Mouse (Mus musculus) limb, embryonic 15.5 days (tissue): ENCODE data around the gene Kcne3. TPM values are rescaled to one million over a fixed set of nuclear protein-coding genes. Genes with fewer than 3 reads are reported as not detected.
A peak's percentile ranks its signal among the peaks of the same experiment; 100 is the strongest.

ENCODE experiments used
- ATAC-seq: fragments of 200-750 bp; cut with Nextera tagmentation; 2 replicates; pipeline ENCODE4 v1.8.0; 2017; ENCODE audit warnings: low read depth, moderate TSS enrichment; ENCODE audit not compliant: insufficient number of reproducible peaks, low FRiP score, low TSS enrichment
- H3K27ac ChIP-seq: fragments of 300-500 bp; sonication (generic); 2 replicates; pipeline ENCODE4 v1.5.1; 2015; ENCODE audit warnings: moderate library complexity, mild to moderate bottlenecking, inconsistent platforms
- H3K27me3 ChIP-seq: fragments of 300-500 bp; sonication (generic); 2 replicates; pipeline ENCODE4 v1.6.1; 2015; ENCODE audit warnings: inconsistent platforms
- H3K36me3 ChIP-seq: fragments of 300-500 bp; sonication (generic); 2 replicates; pipeline ENCODE4 v1.6.1; 2015; ENCODE audit warnings: inconsistent platforms
- H3K4me1 ChIP-seq: fragments of 300-500 bp; sonication (generic); 2 replicates; pipeline ENCODE4 v1.6.1; 2015; ENCODE audit warnings: inconsistent platforms
- H3K4me2 ChIP-seq: fragments of 300-500 bp; sonication (generic); 2 replicates; pipeline ENCODE4 v1.6.1; 2015; ENCODE audit warnings: mild to moderate bottlenecking, inconsistent platforms
- H3K4me3 ChIP-seq: fragments of 300-500 bp; sonication (generic); 2 replicates; pipeline ENCODE4 v1.5.1; 2015; ENCODE audit warnings: mild to moderate bottlenecking, inconsistent platforms
- H3K9ac ChIP-seq: fragments of 300-500 bp; sonication (generic); 2 replicates; pipeline ENCODE4 v1.6.1; 2015; ENCODE audit warnings: inconsistent platforms
- H3K9me3 ChIP-seq: fragments of 300-500 bp; sonication (generic); 2 replicates; pipeline ENCODE4 v1.6.1; 2016; ENCODE audit warnings: inconsistent platforms
- WGBS: fragments of 180-500 bp; shearing (Covaris S2); methylation state at CpG from one replicate; pipeline ENCODE4 v1.1.7; 2015; 5-methylcytosine and 5-hydroxymethylcytosine counted together
- polyA plus RNA-seq: library from polyadenylated mRNA; unstranded; fragments of >200 nt; fragmentation: Nextera tagmentation; extraction: Ambion mirVana; gene quantifications from 2 replicates; pipeline ENCODE4 v1.2.1, GENCODE M21; 2015

Gene Kcne3
- polyA plus RNA-seq: 14.3 and 16.9 TPM in 2 replicates

DNA sequence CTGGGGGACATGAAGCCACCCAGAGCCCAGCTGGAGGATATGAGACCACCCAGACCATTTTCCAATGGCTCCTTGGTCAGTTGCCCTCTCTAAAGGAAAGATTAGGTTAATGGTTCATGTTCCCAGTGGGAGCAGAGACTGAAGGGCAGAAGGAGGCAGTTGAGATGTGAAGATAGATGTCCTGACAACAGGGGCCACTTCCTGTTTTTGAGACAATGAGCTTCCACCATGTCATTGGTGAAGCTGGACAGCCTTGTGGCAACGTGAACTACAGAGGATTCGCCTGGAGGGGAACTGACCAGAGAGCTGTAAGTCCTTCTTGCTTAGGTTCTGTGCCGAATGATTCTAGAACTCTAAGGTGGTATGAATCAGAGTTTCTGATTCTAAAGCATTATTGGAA is at the start of gene Kcne3:
Kcne3 (plus strand) TSS at position 234 of the 400 bp plus-strand sequence.
- Histone ChIP-seq H3K4me3 (no peak within 1 kb of the TSS), H3K27me3 (peaks cover 51% of the 10 kb centered on the region), H3K27ac (no peak within 1 kb of the TSS), H3K4me2 (no peak within 1 kb of the TSS), H3K4me1 (peaks cover 14% of the 10 kb centered on the region), H3K9ac (no peak within 1 kb of the TSS), H3K9me3 (no peaks in the 10 kb centered on the region), H3K36me3 (no peaks in the 10 kb centered on the region)
- no peak for ATAC-seq
- 78% methylated on average over 3 of the region's 3 CpGs for WGBS

DNA sequence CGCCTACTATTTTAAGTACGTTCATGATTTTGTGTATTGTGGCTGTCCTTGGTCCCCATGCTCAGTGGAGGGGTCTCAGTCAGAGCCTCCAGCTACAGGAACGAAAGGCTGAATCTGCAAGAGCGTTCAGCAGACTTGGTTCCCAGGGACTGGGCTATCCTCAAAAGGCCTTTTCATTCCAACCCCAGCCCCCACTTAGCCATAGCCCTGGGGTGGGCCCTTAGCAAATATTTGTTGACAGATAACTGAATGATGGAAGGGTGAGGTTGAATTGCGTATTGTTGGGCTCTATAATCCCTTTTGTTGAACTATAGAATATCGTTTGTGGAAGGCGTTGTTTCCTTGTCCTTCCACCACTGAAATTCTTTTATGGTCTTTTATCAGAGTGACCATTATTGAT is 49.8 kb upstream of the Kcne3 start:
- WGBS: 88% methylated on average over 7 of the region's 7 CpGs
- Histone ChIP-seq H3K9ac (no peak overlapping the region), H3K4me1 (0 out of 2 replicates have a peak, but pooled peaks cover 3% of the 10 kb centered on the region), H3K4me2 (no peak overlapping the region), H3K27ac (no peak overlapping the region), H3K36me3 (no peaks in the 10 kb centered on the region), H3K9me3 (no peaks in the 10 kb centered on the region), H3K4me3 (no peak overlapping the region), H3K27me3 (no peaks in the 10 kb centered on the region)
- no peak for ATAC-seq

DNA sequence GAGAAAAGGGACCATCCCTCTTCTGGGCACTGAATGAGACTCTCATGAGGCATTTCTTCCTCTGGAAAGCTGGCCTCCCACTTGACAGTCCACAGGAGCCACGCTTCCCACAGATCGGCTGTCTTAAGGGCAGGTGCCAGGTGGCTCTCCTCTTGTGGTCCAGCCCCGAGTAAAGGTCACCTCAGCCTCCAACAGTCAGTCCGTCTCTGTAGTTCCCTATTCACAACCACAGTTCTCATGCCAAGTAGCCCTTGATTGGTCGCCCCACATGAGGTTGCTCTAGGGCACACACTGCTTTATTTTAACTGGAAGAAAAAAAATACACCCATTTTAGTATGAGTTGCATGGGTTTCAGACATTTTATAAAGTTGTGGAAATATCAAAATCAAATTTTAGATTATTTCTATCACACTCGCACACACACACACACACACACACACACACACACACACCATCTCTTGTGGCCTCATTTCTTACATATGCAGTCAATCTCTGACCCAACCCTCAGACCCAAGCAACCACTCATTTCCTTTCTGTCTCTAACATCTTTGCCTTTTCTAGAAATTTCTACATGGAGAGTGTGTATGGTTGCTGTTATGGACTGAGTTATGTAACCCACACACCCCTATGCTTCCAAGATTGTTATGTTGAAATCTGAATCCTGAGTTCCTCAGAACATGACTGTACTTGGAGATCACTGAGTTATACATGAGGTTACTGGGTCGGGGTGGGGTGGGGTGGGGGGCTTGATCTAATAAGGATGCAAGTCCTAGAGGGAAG is 47.9 kb upstream of the Kcne3 start:
- H3K4me2 ChIP-seq: no peak overlapping the region
- H3K9ac ChIP-seq: no peak overlapping the region
- no peak overlapping the region for H3K4me3 ChIP-seq
- ATAC-seq: no peak
- no peaks in the 10 kb centered on the region for H3K36me3 ChIP-seq
- 81% methylated on average over 7 of the region's 7 CpGs for WGBS
- no peaks in the 10 kb centered on the region for H3K4me1 ChIP-seq
- H3K9me3 ChIP-seq: no peaks in the 10 kb centered on the region
- no peaks in the 10 kb centered on the region for H3K27me3 ChIP-seq
- H3K27ac ChIP-seq: no peak overlapping the region

DNA sequence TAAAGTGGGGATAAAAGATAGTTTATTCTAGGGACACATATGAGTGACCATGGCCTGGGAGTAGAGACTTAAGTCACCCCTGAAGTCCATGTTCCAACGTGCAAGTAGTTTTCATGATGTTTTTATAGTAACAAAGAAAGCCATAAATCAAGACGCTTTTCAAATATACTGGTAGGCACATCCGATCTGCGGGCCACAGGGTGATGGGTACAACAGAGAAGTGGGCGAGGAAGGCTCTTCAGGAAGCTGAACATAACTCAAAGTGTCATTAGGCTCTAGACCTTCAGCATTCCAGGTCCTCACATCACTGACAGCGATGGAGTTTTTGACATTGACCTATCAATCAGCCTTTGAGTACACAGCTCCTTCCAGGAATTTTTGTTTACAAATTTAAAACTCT is 45.7 kb upstream of the Kcne3 start:
- H3K9ac ChIP-seq: no peak overlapping the region
- 58% methylated on average over 6 of the region's 6 CpGs for WGBS
- H3K9me3 ChIP-seq: no peaks in the 10 kb centered on the region
- no peaks in the 10 kb centered on the region for H3K27me3 ChIP-seq
- no peak overlapping the region for H3K27ac ChIP-seq
- no peak for ATAC-seq
- H3K36me3 ChIP-seq: no peaks in the 10 kb centered on the region
- H3K4me3 ChIP-seq: no peak overlapping the region
- H3K4me1 ChIP-seq: no peaks in the 10 kb centered on the region
- no peak overlapping the region for H3K4me2 ChIP-seq

DNA sequence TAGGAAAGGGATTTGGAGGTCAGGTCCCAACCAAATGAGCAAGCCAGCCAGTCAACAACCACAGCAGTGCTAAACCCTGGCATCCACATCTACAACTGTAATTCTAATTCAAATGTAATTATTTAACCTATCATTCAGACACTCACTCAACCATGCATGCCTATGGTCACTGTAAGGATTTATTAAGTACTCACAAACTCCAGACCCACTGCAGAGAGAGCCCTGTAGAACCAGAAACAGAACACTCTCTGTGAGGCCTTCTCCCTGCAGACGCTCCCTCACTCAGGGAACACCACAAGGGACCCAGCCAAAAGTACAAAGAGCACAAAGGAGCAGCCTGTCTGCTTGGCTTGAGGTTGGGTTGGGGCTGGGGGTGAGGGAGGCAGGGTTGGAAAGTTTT is 43.9 kb upstream of the Kcne3 start:
- WGBS: 61% methylated on average over 1 of the region's 1 CpGs
- Histone ChIP-seq H3K4me2 (no peak overlapping the region), H3K4me1 (no peaks in the 10 kb centered on the region), H3K36me3 (no peaks in the 10 kb centered on the region), H3K4me3 (no peak overlapping the region), H3K9ac (no peak overlapping the region), H3K27me3 (no peaks in the 10 kb centered on the region), H3K27ac (no peak overlapping the region), H3K9me3 (no peaks in the 10 kb centered on the region)
- 0 out of 2 replicates have a peak, but pooled peaks have one; percentile 52 for ATAC-seq

DNA sequence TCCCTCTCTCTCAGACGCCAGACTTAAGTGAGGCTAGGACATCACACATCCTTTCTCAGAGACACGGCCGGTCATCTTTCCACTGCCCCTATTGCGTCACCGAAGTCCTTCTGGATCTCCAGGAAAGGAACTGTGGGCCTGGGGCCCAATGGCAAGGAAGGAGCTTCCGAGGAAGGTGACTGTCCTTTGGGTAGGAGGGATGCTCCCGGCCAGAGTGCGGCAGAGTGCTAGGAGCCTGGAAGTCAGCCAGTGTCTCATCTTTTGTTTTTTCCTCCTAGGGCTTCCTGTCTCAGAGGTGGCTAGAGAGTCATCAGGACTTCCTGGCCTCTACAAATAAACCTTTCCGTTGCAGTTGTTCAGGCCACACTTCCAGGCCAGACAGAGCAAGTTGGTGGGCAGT is 39.3 kb upstream of the Kcne3 start:
- ATAC-seq: no peak
- no peaks in the 10 kb centered on the region for H3K4me1 ChIP-seq
- no peaks in the 10 kb centered on the region for H3K9me3 ChIP-seq
- no peak overlapping the region for H3K4me2 ChIP-seq
- H3K9ac ChIP-seq: no peak overlapping the region
- no peak overlapping the region for H3K4me3 ChIP-seq
- 77% methylated on average over 9 of the region's 9 CpGs for WGBS
- H3K27ac ChIP-seq: no peak overlapping the region
- no peaks in the 10 kb centered on the region for H3K36me3 ChIP-seq
- no peaks in the 10 kb centered on the region for H3K27me3 ChIP-seq

DNA sequence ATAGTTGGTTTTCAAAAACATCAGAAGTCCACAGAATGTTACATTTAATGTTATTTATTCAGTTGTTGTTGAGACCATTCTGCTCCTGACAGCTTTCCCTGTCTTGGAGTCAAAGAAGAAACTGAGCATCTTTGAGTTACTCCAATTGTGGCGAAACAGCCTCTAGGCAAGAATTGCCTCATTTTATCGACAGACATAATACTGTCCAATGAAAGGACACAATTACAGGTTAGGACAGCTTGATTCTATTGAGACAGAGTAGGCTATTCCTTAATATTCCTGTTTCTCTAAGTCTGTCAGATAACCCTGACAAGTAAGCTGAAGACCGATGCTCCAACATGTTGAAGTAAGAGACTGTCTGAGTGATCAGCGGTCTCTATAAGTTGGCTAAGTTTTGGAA is 38.2 kb upstream of the Kcne3 start:
- no peak for ATAC-seq
- Histone ChIP-seq H3K9ac (no peak overlapping the region), H3K4me2 (no peak overlapping the region), H3K36me3 (no peaks in the 10 kb centered on the region), H3K9me3 (no peaks in the 10 kb centered on the region), H3K27ac (no peak overlapping the region), H3K27me3 (no peaks in the 10 kb centered on the region), H3K4me3 (no peak overlapping the region), H3K4me1 (no peaks in the 10 kb centered on the region)
- 86% methylated on average over 4 of the region's 4 CpGs for WGBS

DNA sequence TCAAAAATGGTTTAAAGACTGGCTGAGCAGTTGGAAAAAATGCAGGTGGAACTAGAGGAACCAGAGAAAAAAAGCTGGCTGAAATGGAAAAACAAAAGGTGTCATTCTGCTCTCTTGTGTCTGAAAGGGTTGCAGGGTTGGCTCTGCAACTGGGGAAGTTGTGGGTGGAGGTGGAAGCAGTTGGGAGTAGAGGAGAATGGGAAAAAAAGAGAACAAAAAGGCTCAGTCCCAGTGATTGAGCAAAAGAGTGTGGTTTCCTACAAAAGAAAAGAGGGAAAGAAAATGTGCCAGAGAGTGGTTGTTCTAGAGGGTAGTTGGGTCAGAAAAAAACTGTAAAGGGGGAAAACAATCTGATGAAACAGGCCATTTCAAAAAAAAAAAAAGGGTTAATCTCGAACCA is 35.7 kb upstream of the Kcne3 start:
- no peaks in the 10 kb centered on the region for H3K36me3 ChIP-seq
- H3K4me1 ChIP-seq: no peaks in the 10 kb centered on the region
- no peak overlapping the region for H3K4me2 ChIP-seq
- WGBS: 64% methylated on average over 1 of the region's 1 CpGs
- no peak overlapping the region for H3K27ac ChIP-seq
- no peaks in the 10 kb centered on the region for H3K9me3 ChIP-seq
- no peak for ATAC-seq
- no peaks in the 10 kb centered on the region for H3K27me3 ChIP-seq
- H3K9ac ChIP-seq: no peak overlapping the region
- no peak overlapping the region for H3K4me3 ChIP-seq

DNA sequence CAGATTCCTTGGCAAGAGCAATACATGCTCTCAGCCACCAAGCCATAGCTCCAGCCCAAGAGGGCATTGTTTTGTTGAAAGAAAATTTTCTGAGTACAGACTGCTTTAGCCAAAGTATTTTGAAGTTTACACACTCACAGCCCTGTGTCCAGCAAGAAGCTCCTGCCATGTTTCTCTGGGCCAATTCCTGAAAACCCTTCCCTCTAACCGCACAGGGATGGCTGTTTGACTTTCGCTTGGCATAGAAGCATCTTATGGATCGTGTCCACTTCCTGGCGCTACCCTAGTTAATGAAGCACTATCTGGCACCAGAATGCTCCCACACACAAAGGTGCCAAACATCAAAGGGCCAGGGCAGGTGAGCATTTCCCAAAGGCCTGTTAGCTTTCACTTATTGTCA is 27.7 kb upstream of the Kcne3 start:
- no peaks in the 10 kb centered on the region for H3K36me3 ChIP-seq
- no peaks in the 10 kb centered on the region for H3K4me1 ChIP-seq
- no peak overlapping the region for H3K27ac ChIP-seq
- H3K27me3 ChIP-seq: no peaks in the 10 kb centered on the region
- ATAC-seq: no peak
- H3K4me2 ChIP-seq: no peak overlapping the region
- H3K9ac ChIP-seq: no peak overlapping the region
- H3K4me3 ChIP-seq: no peak overlapping the region
- no peaks in the 10 kb centered on the region for H3K9me3 ChIP-seq
- 87% methylated on average over 4 of the region's 4 CpGs for WGBS

DNA sequence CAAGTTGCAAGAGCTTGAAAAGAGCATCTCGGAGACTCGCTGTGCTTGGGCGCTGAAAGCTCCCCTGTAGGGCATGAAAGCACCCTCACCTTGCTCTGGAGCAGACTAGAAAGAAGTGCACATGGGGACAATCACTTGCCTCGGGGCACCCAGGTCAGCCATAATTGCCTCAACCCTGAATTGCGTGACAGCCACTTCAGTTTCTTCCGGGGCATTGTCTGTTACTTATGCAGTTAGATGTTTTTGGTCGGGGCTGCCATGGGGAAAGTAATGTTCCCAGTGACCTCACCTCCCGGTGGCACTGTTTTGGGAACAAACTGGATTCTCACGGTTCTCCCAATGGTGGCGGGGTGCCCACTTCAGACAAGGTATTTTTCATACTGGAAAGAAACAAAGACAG is 26.2 kb upstream of the Kcne3 start:
- H3K27me3 ChIP-seq: no peaks in the 10 kb centered on the region
- no peak for ATAC-seq
- no peak overlapping the region for H3K27ac ChIP-seq
- H3K4me2 ChIP-seq: no peak overlapping the region
- H3K4me3 ChIP-seq: no peak overlapping the region
- H3K4me1 ChIP-seq: no peaks in the 10 kb centered on the region
- no peaks in the 10 kb centered on the region for H3K9me3 ChIP-seq
- H3K9ac ChIP-seq: no peak overlapping the region
- 57% methylated on average over 10 of the region's 10 CpGs for WGBS
- H3K36me3 ChIP-seq: no peaks in the 10 kb centered on the region

DNA sequence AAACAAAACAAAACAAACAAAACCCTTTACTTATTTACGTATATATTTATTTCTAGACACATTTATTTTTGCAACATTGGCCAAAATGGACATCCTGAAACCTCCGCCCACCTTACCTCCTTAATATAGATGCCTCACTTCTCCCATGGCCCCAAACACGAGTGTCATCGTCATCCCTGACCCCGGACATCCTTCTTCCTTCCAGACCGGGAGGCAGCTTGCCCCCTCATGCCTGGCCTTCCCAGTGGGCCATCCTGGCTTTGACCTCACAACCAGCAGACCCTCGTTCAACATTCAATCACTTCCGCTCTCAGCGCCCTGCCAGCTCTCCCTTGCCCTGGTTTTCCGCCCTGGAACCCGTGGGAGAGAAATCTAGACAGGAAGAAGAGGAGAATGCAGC is 25.7 kb upstream of the Kcne3 start:
- H3K27ac ChIP-seq: no peak overlapping the region
- no peak overlapping the region for H3K4me3 ChIP-seq
- WGBS: 75% methylated on average over 11 of the region's 11 CpGs
- H3K36me3 ChIP-seq: no peaks in the 10 kb centered on the region
- no peak for ATAC-seq
- no peaks in the 10 kb centered on the region for H3K9me3 ChIP-seq
- H3K4me1 ChIP-seq: no peaks in the 10 kb centered on the region
- no peak overlapping the region for H3K4me2 ChIP-seq
- no peak overlapping the region for H3K9ac ChIP-seq
- no peaks in the 10 kb centered on the region for H3K27me3 ChIP-seq

DNA sequence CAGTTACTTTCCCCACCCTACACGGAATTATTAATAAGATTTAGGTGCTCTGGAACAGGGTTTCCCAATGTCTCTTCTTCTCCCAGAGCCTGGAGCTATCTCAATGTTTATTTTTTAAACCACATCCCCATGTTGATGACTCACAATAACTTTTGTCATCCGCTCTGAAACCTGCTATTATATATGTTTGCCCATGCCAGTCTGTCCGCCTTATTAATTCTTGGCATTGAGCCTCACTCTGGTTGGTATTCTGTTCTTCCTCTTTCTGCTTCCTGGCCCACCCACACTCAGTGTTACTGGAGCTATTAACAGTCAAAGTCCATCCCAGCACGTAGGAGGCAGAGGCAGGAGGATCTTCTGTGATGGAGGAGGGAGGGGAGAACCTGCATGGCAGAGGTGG is 18.6 kb upstream of the Kcne3 start:
- no peaks in the 10 kb centered on the region for H3K36me3 ChIP-seq
- 73% methylated on average over 4 of the region's 4 CpGs for WGBS
- H3K9ac ChIP-seq: no peak overlapping the region
- H3K4me2 ChIP-seq: no peak overlapping the region
- ATAC-seq: no peak
- no peak overlapping the region for H3K27ac ChIP-seq
- H3K4me3 ChIP-seq: no peak overlapping the region
- H3K4me1 ChIP-seq: peaks cover 5% of the 10 kb centered on the region
- no peaks in the 10 kb centered on the region for H3K27me3 ChIP-seq
- H3K9me3 ChIP-seq: no peaks in the 10 kb centered on the region
